Mouse (Mus musculus) embryonic fibroblast, embryonic 13.5 days (primary cell): ENCODE measurements around the gene Rec8.

Experiments
- CTCF ChIP-seq: IDR thresholded peaks from 2 replicates; pipeline ENCODE4 v1.5.1; 2011; ENCODE audit warnings: mild to moderate bottlenecking, control low read depth, low read length, moderate library complexity, borderline replicate concordance; ENCODE audit not compliant: insufficient read depth
- POLR2A ChIP-seq: IDR thresholded peaks from 2 replicates; pipeline ENCODE4 v1.6.1; 2011; ENCODE audit warnings: low read depth, mild to moderate bottlenecking, control low read depth, low read length, moderate library complexity

- TF ChIP-seq CTCF = no peak
- no peak for TF ChIP-seq POLR2A
Measured at GRCm38 (mm10) chr14:55586149-55586548, 31.7 kb upstream of the Rec8 start.
